Mouse (Mus musculus) myocyte (in vitro differentiated cells): ENCODE results near the gene Dytn. TPM values are rescaled to one million over a fixed set of nuclear protein-coding genes. Genes with fewer than 3 reads are reported as not detected.
A peak's percentile ranks its signal among the peaks of the same experiment; 100 is the strongest.

Source experiments
- H3K27me3 ChIP-seq: one replicate; pipeline ENCODE4 v1.6.1; 2011; ENCODE audit not compliant: control insufficient read depth, insufficient read depth, insufficient read length
- H3K36me3 ChIP-seq: one replicate; pipeline ENCODE4 v1.6.1; 2011; ENCODE audit not compliant: control insufficient read depth, insufficient read depth
- H3K4me2 ChIP-seq: one replicate; pipeline ENCODE4 v1.6.1; 2011; ENCODE audit warnings: low read depth, control low read depth
- H3K4me3 ChIP-seq: one replicate; pipeline ENCODE4 v1.5.1; 2011; ENCODE audit warnings: mild to moderate bottlenecking, control low read depth, moderate library complexity
- H3K79me2 ChIP-seq: one replicate; pipeline ENCODE4 v1.6.1; 2011; ENCODE audit not compliant: control insufficient read depth, insufficient read depth
- H3ac ChIP-seq: one replicate; pipeline ENCODE4 v1.6.1; 2011; ENCODE audit not compliant: control insufficient read depth, insufficient read length
- CEBPB ChIP-seq: IDR thresholded peaks from 2 replicates; pipeline ENCODE4 v1.6.1; 2011; ENCODE audit warnings: mild to moderate bottlenecking, moderate library complexity; ENCODE audit not compliant: poor library complexity, insufficient read depth, severe bottlenecking
- E2F4 ChIP-seq: IDR thresholded peaks from one replicate; pipeline ENCODE4 v1.6.1; 2011; ENCODE audit warnings: mild to moderate bottlenecking, control low read depth, moderate library complexity; ENCODE audit not compliant: insufficient read depth
- MAX ChIP-seq: IDR thresholded peaks from one replicate; pipeline ENCODE4 v1.6.1; 2011; ENCODE audit warnings: low read depth, mild to moderate bottlenecking, control low read depth
- MYOD1 ChIP-seq, 3 experiments: IDR thresholded peaks; one replicate each; pipeline ENCODE4 v1.6.1; 2011; ENCODE audit warnings: control low read depth in 2 of 3, low read depth in 2 of 3, mild to moderate bottlenecking in 2 of 3, moderate library complexity in 1 of 3; ENCODE audit not compliant: insufficient read length in 2 of 3, control insufficient read depth in 1 of 3
- MYOG ChIP-seq, 3 experiments: IDR thresholded peaks; one replicate each; pipeline ENCODE4 v1.6.1; 2011; ENCODE audit warnings: control low read depth in 2 of 3, low read depth in 2 of 3, mild to moderate bottlenecking in 2 of 3; ENCODE audit not compliant: insufficient read length in 2 of 3, control insufficient read depth in 1 of 3, insufficient read depth in 1 of 3
- POLR2A ChIP-seq: IDR thresholded peaks from one replicate; pipeline ENCODE4 v1.6.1; 2011; ENCODE audit warnings: low read depth, mild to moderate bottlenecking, control low read depth, moderate library complexity; ENCODE audit not compliant: insufficient read length
- POLR2AphosphoS2 ChIP-seq: IDR thresholded peaks from one replicate; pipeline ENCODE4 v1.6.1; 2011; ENCODE audit warnings: low read depth, control low read depth; ENCODE audit not compliant: insufficient read length
- REST ChIP-seq: IDR thresholded peaks from one replicate; pipeline ENCODE4 v1.6.1; 2011; ENCODE audit warnings: mild to moderate bottlenecking, control low read depth, moderate library complexity; ENCODE audit not compliant: insufficient read depth, insufficient read length
- SRF ChIP-seq: IDR thresholded peaks from one replicate; pipeline ENCODE4 v1.6.1; 2011; ENCODE audit warnings: low read depth; ENCODE audit not compliant: control insufficient read depth, insufficient read length
- TCF12 ChIP-seq: IDR thresholded peaks from one replicate; pipeline ENCODE4 v1.6.1; 2011; ENCODE audit warnings: mild to moderate bottlenecking, control low read depth; ENCODE audit not compliant: poor library complexity, insufficient read depth, severe bottlenecking
- TCF3 ChIP-seq: IDR thresholded peaks from one replicate; pipeline ENCODE4 v1.6.1; 2011; ENCODE audit warnings: low read depth, control low read depth; ENCODE audit not compliant: insufficient read length
- USF1 ChIP-seq: IDR thresholded peaks from one replicate; pipeline ENCODE4 v1.6.1; 2011; ENCODE audit warnings: low read depth, mild to moderate bottlenecking, control low read depth, moderate library complexity
- polyA plus RNA-seq: library from polyadenylated mRNA; unstranded; fragments of >200 nt; fragmentation: generic; extraction: Trizol; gene quantifications from one replicate; pipeline ENCODE4 v1.2.1, GENCODE M21; 2012; ENCODE audit warnings: missing spikeins

Dytn gene
- polyA plus RNA-seq, 1 experiment, result not detected

GRCm38 (mm10) chr1:63705733-63706132, 19.0 kb upstream of the Dytn start:
- no peaks in the 10 kb centered on the region for H3K27me3 ChIP-seq
- TF ChIP-seq SRF (no peak), TCF12 (no peak), POLR2AphosphoS2 (no peak), TCF3 (no peak)
- H3K79me2 ChIP-seq, result no peaks in the 10 kb centered on the region
- no peak overlapping the region for H3ac ChIP-seq
- no peaks in the 10 kb centered on the region for H3K36me3 ChIP-seq
- H3K4me2 ChIP-seq, result peak overlapping the region; percentile 80
- no peak overlapping the region for H3K4me3 ChIP-seq

- Histone ChIP-seq H3K4me2 (no peak overlapping the region), H3K79me2 (no peaks in the 10 kb centered on the region), H3K36me3 (no peaks in the 10 kb centered on the region), H3ac (no peak overlapping the region), H3K4me3 (no peak overlapping the region), H3K27me3 (no peaks in the 10 kb centered on the region)
- TF ChIP-seq TCF12 (no peak), MAX (no peak), USF1 (no peak), POLR2A (no peak), POLR2AphosphoS2 (no peak), CEBPB (no peak), MYOD1 (IDR thresholded peaks at IDR 0.05; ENCODE audit: control insufficient read depth in 1 of 3, insufficient read length in 2 of 3, low read depth in 2 of 3) (no peak), REST (no peak), E2F4 (no peak), SRF (no peak), MYOG (IDR thresholded peaks at IDR 0.05; ENCODE audit: control insufficient read depth in 1 of 3, insufficient read depth in 1 of 3, insufficient read length in 2 of 3, low read depth in 2 of 3) (no peak), TCF3 (no peak)
Measured at GRCm38 (mm10) chr1:63696861-63697260, 10.1 kb upstream of the Dytn start.

DNA sequence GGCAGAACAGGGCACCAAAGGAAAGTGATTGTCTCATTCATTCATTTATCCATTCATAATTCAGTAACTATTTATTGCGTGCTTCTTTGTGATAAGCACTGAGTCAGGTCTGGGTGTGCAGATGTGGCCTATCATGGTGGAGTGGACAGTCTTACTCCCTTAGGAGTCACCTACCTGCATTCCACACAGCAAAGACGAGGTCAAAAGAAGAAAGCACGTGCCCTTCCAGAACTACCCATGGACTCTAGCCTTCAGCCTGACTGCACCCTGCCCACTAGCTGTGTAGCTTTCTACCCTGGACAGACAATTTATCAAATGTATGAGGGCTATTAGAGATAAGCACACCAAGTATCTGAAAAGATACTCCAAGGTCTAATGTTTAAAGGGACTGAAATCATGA, 10.8 kb downstream of the Dytn start:
- TF ChIP-seq TCF3 (no peak), USF1 (no peak)

GRCm38 (mm10) chr1:63668852-63669160, 17.9 kb downstream of the Dytn start:
- Histone ChIP-seq H3K36me3 (no peaks in the 10 kb centered on the region), H3K4me3 (no peak overlapping the region), H3K27me3 (no peaks in the 10 kb centered on the region), H3ac (no peak overlapping the region), H3K79me2 (no peaks in the 10 kb centered on the region), H3K4me2 (peak overlapping the region; percentile 71)
- TF ChIP-seq POLR2A (no peak), USF1 (peak; percentile 70), POLR2AphosphoS2 (no peak), REST (no peak), TCF12 (no peak), E2F4 (no peak), SRF (no peak)

More for the DNA sequence above, 10.8 kb downstream of the Dytn start:
- H3K79me2 ChIP-seq, result no peaks in the 10 kb centered on the region
- no peak overlapping the region for H3ac ChIP-seq
- H3K4me3 ChIP-seq, result no peak overlapping the region
- no peaks in the 10 kb centered on the region for H3K27me3 ChIP-seq
- no peaks in the 10 kb centered on the region for H3K36me3 ChIP-seq
- H3K4me2 ChIP-seq, result no peak overlapping the region

DNA sequence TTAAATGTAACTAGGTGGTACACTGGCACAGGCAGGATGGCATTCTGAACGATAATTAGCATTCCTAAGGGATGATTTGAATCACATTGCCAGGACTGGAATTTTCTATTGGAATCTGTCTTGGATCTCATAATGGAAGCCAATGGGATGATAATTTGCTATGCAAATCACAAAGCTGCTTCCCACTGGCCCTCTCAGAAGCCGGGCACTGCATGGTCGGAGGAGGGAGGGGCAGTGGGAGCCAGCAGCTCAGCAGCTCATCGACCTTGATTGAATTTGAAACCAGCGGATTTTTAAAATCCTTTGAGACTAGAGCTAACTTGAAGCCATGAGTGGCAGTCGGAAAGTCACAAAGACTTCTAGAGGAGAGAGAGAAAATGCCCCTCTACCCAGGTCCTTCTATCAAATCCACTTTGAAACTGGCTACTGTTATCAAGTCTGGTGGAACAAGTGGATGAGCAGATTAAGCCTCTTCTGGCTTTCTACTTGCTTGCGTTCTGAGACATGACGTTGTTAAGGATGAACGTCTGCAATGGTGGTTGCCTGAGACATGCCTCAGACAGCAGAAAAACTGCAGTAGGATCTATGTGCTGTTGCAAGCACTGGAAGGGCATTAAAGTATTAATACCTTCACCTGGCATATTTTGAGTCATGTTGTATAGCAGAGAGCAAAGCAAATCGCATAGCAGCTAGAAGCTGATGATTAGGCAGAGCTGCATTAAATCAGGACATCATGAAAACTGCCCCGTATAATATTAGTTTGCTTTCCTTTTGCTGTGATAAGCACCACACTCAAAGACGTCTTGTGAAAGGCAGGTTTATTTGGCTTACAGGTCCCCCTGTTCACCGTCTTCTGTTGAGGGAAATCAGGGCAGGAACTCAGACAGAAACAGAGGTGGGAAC, 18.5 kb downstream of the Dytn start:
- Histone ChIP-seq H3K36me3 (no peaks in the 10 kb centered on the region), H3K4me3 (no peak overlapping the region), H3K79me2 (no peaks in the 10 kb centered on the region), H3K4me2 (peak overlapping the region; percentile 71), H3K27me3 (no peaks in the 10 kb centered on the region), H3ac (no peak overlapping the region)
- TF ChIP-seq REST (no peak), MAX (no peak)

- Histone ChIP-seq H3K4me3 (no peak overlapping the region), H3K4me2 (no peak overlapping the region), H3K36me3 (no peaks in the 10 kb centered on the region), H3ac (no peak overlapping the region), H3K79me2 (no peaks in the 10 kb centered on the region), H3K27me3 (no peaks in the 10 kb centered on the region)
- TF ChIP-seq MAX (no peak), MYOD1 (IDR thresholded peaks at IDR 0.05; ENCODE audit: control insufficient read depth in 1 of 3, insufficient read length in 2 of 3, low read depth in 2 of 3) (no peak), POLR2A (no peak), E2F4 (no peak), REST (no peak), MYOG (IDR thresholded peaks at IDR 0.05; ENCODE audit: control insufficient read depth in 1 of 3, insufficient read depth in 1 of 3, insufficient read length in 2 of 3, low read depth in 2 of 3) (no peak), USF1 (no peak), TCF3 (no peak), TCF12 (no peak), SRF (no peak), POLR2AphosphoS2 (no peak), CEBPB (no peak)
Measured at GRCm38 (mm10) chr1:63667201-63667948, 19.4 kb downstream of the Dytn start.
